Mouse (Mus musculus) forebrain, embryonic 14.5 days (tissue): ENCODE measurements around the gene Casz1. TPM values are rescaled to one million over a fixed set of nuclear protein-coding genes. Genes with fewer than 3 reads are reported as not detected.
A peak's percentile ranks its signal among the peaks of the same experiment; 100 is the strongest.

Source experiments
- ATAC-seq: fragments of 200-750 bp; cut with Nextera tagmentation; 2 replicates; pipeline ENCODE4 v1.8.0; 2017; ENCODE audit warnings: mild to moderate bottlenecking, moderate library complexity
- DNase-seq: peaks from one replicate; pipeline ENCODE4 v3.0.0-alpha.2; 2015; ENCODE audit warnings: low spot score
- H3K27ac ChIP-seq: fragments of 300-500 bp; sonication (generic); 2 replicates; pipeline ENCODE4 v1.5.1; 2014; ENCODE audit warnings: low read depth, mild to moderate bottlenecking, control low read depth, low read length, moderate library complexity
- H3K27me3 ChIP-seq: fragments of 300-500 bp; sonication (generic); replicated peaks from 2 replicates; pipeline ENCODE4 v1.6.1; 2014; ENCODE audit warnings: low read length, control low read depth, mixed read lengths; ENCODE audit not compliant: control insufficient read depth, insufficient read depth
- H3K36me3 ChIP-seq: fragments of 300-500 bp; sonication (generic); 2 replicates; pipeline ENCODE4 v1.6.1; 2014; ENCODE audit warnings: low read length, control low read depth; ENCODE audit not compliant: control insufficient read depth, insufficient read depth
- H3K4me1 ChIP-seq: fragments of 300-500 bp; sonication (generic); 2 replicates; pipeline ENCODE4 v1.6.1; 2014; ENCODE audit warnings: antibody characterized with exemption, low read length, control low read depth; ENCODE audit not compliant: control insufficient read depth, insufficient read depth
- H3K4me2 ChIP-seq: fragments of 300-500 bp; sonication (generic); 2 replicates; pipeline ENCODE4 v1.6.1; 2014; ENCODE audit warnings: mild to moderate bottlenecking, control low read depth, low read length
- H3K4me3 ChIP-seq: fragments of 300-500 bp; sonication (generic); 2 replicates; pipeline ENCODE4 v1.5.1; 2014; ENCODE audit warnings: low read depth, low read length, control low read depth
- H3K9ac ChIP-seq: fragments of 300-500 bp; sonication (generic); 2 replicates; pipeline ENCODE4 v1.6.1; 2014; ENCODE audit warnings: mild to moderate bottlenecking, low read length, control low read depth, moderate library complexity
- H3K9me3 ChIP-seq: fragments of 300-500 bp; sonication (generic); replicated peaks from 2 replicates; pipeline ENCODE4 v1.6.1; 2016; ENCODE audit warnings: low read length, control low read depth, mixed read lengths; ENCODE audit not compliant: control insufficient read depth
- WGBS: fragments of 180-500 bp; shearing (Covaris S2); extraction: QIAGEN DNeasy Blood & Tissue Kit; methylation state at CpG from one replicate; pipeline ENCODE4 v1.1.7; 2014; 5-methylcytosine and 5-hydroxymethylcytosine counted together
- polyA plus RNA-seq: library from polyadenylated mRNA; unstranded; fragments of >200 nt; fragmentation: Nextera tagmentation; extraction: Ambion mirVana; gene quantifications from 2 replicates; pipeline ENCODE4 v1.2.1, GENCODE M21; 2014

Casz1 gene
- polyA plus RNA-seq, 1 experiment from 2014 or later = 0.57 TPM

- Histone ChIP-seq H3K4me2 (no peak overlapping the region), H3K9ac (no peak overlapping the region), H3K4me3 (no peak overlapping the region), H3K27ac (no peak overlapping the region), H3K4me1 (peaks cover 13% of the 10 kb centered on the region; the same call in 1 of the 2 replicates), H3K9me3 (no peaks in the 10 kb centered on the region), H3K36me3 (no peaks in the 10 kb centered on the region; the same call in 1 of the 2 replicates), H3K27me3 (no peaks in the 10 kb centered on the region)
- ATAC-seq = peak; percentile 83
- 57% methylated on average over 19 of the region's 19 CpGs for WGBS
- peak; percentile 64 for DNase-seq
Measured at GRCm38 (mm10) chr4:148984701-148985540, 180.7 kb downstream of the Casz1 start.

GRCm38 (mm10) chr4:148985541-148986476, 181.6 kb downstream of the Casz1 start:
- no peak overlapping the region for H3K9ac ChIP-seq
- 76% methylated on average over 24 of the region's 24 CpGs for WGBS
- no peak for DNase-seq

DNA sequence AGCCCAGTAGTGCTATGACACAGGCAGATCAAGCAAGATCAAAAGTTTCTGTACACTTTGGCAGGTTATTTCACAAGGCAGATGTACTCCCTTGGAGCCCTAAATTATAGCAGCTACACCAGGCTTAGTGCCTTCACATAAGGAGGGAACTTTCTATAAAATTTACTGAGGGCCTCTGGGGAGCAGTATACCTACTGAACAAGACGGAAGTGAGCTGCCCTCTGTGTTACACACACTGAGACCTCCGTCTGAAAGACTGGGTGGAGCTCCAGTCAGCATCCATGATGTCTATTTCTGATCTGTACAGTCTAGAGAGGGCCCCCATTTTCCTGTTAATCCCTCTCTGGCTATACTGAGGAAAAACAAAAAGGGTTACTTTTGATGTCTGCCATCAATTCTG, 185.8 kb downstream of the Casz1 start:
- Histone ChIP-seq H3K4me3 (no peak overlapping the region), H3K4me2 (no peak overlapping the region), H3K4me1 (peaks cover 11% of the 10 kb centered on the region; the same call in 1 of the 2 replicates), H3K36me3 (no peaks in the 10 kb centered on the region), H3K9me3 (no peaks in the 10 kb centered on the region), H3K27me3 (no peaks in the 10 kb centered on the region), H3K9ac (no peak overlapping the region), H3K27ac (no peak overlapping the region)
- DNase-seq (no peak), ATAC-seq (no peak)
- WGBS = 33% methylated on average over 2 of the region's 2 CpGs

More at GRCm38 (mm10) chr4:148985541-148986476, 181.6 kb downstream of the Casz1 start:
- H3K9me3 ChIP-seq = no peaks in the 10 kb centered on the region
- no peak overlapping the region; the same call in 1 of the 2 replicates for H3K27ac ChIP-seq
- H3K27me3 ChIP-seq = no peaks in the 10 kb centered on the region
- no peaks in the 10 kb centered on the region; the same call in 1 of the 2 replicates for H3K36me3 ChIP-seq
- no peak for ATAC-seq
- H3K4me3 ChIP-seq = no peak overlapping the region
- peaks cover 13% of the 10 kb centered on the region; the same call in 1 of the 2 replicates for H3K4me1 ChIP-seq
- no peak overlapping the region for H3K4me2 ChIP-seq

GRCm38 (mm10) chr4:148993948-148994347, 189.7 kb downstream of the Casz1 start:
- H3K27me3 ChIP-seq = no peaks in the 10 kb centered on the region
- H3K4me1 ChIP-seq = no peaks in the 10 kb centered on the region
- ATAC-seq = no peak
- no peak for DNase-seq
- H3K4me2 ChIP-seq = no peak overlapping the region
- no peaks in the 10 kb centered on the region for H3K9me3 ChIP-seq
- no peak overlapping the region for H3K4me3 ChIP-seq
- H3K27ac ChIP-seq = no peak overlapping the region
- H3K36me3 ChIP-seq = no peaks in the 10 kb centered on the region
- 81% methylated on average over 5 of the region's 5 CpGs for WGBS
- H3K9ac ChIP-seq = no peak overlapping the region

DNA sequence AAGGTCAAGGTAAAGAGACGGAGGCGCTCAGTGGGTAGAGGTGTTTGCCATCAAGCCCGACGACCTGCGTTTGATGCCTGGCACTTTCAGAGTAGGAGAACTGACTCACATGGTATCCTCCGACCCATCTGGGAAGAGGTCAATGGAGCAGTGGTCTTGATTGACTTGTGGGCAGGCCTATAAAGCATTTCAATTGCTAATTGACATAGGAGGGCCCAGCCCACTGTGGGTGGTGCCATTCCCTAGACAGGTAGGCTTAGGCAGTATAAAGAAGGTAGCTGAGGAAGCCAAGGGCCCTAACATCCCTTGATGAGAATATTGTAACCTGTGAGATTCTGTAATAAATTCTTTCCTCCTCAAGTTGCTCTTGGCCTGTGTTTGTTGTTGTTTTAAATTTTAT, 196.5 kb downstream of the Casz1 start:
- DNase-seq (no peak), ATAC-seq (no peak)
- H3K36me3 ChIP-seq = no peaks in the 10 kb centered on the region
- no peak overlapping the region for H3K9ac ChIP-seq
- no peaks in the 10 kb centered on the region for H3K4me1 ChIP-seq
- H3K4me3 ChIP-seq = no peak overlapping the region
- H3K27ac ChIP-seq = no peak overlapping the region
- no peaks in the 10 kb centered on the region for H3K27me3 ChIP-seq
- WGBS = 93% methylated on average over 6 of the region's 6 CpGs
- H3K4me2 ChIP-seq = no peak overlapping the region
- no peaks in the 10 kb centered on the region for H3K9me3 ChIP-seq

DNA sequence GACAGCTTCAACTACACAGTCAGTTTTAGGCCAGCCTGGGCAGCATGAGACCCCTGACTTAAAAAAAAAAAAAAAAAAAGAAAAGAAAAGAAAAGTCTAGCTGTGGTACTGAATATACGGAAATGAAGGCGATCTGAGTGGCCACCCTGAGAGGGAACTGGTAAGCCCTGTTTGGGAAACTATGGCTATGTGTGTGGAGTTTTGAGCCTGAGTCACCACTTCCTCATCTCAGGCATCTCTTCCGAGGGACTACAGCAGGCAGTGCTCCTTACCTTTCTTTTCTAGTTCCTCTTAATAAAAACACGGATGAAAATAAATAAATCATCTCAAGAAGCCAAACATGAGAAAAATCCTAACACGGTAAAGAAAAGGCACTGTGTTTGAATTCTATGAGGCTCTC, 197.3 kb downstream of the Casz1 start:
- H3K4me1 ChIP-seq = no peaks in the 10 kb centered on the region
- H3K36me3 ChIP-seq = no peaks in the 10 kb centered on the region
- no peak overlapping the region for H3K4me3 ChIP-seq
- H3K9ac ChIP-seq = no peak overlapping the region
- no peaks in the 10 kb centered on the region for H3K27me3 ChIP-seq
- DNase-seq = no peak
- no peak overlapping the region for H3K4me2 ChIP-seq
- H3K27ac ChIP-seq = no peak overlapping the region
- H3K9me3 ChIP-seq = no peaks in the 10 kb centered on the region
- ATAC-seq = no peak
- 92% methylated on average over 5 of the region's 5 CpGs for WGBS

GRCm38 (mm10) chr4:149002441-149003093, 198.3 kb downstream of the Casz1 start:
- DNase-seq = no peak
- Histone ChIP-seq H3K4me2 (no peak overlapping the region), H3K9ac (no peak overlapping the region), H3K27ac (no peak overlapping the region), H3K4me1 (no peaks in the 10 kb centered on the region), H3K36me3 (no peaks in the 10 kb centered on the region), H3K27me3 (no peaks in the 10 kb centered on the region), H3K9me3 (no peaks in the 10 kb centered on the region), H3K4me3 (no peak overlapping the region)
- 93% methylated on average over 11 of the region's 11 CpGs for WGBS
- ATAC-seq = no peak
